Mouse (Mus musculus): ENCODE data around the gene Gm16513. TPM values are rescaled to one million over a fixed set of nuclear protein-coding genes. Genes with fewer than 3 reads are reported as not detected.
"Not testable (repeated sequence)": the region's sequence is repeated elsewhere in the genome, so short reads cannot be mapped to it uniquely, and the experiment has no call there.

Gm16513 gene
- not detected for total RNA-seq (2021)
- long read RNA-seq, experiment 1: 0 reads
- long read RNA-seq, experiment 2: 0 reads

GRCm38 (mm10) chr5:95182324-95182723 lies at the start of gene Gm16513:
Gene Gm16513, plus strand, starts transcription at chr5:95182624.
- DNase-seq (ENCODE audit: low spot score in 2 of 2): not testable (repeated sequence)

Other genes with a start within 250 kb of the Gm16513 start
- not detected for gene Gm6367, start 194.0 kb upstream of the Gm16513 start, total RNA-seq (2021)
- gene Gm7942, start 75.7 kb upstream of the Gm16513 start, total RNA-seq (2021): not detected
- gene Gm10424, start 90.1 kb downstream of the Gm16513 start, total RNA-seq (2021): not detected
- gene Gm3259, start 123.3 kb downstream of the Gm16513 start, total RNA-seq (2021): not detected

Data from layer of hippocampus, postnatal 14 days (tissue).